Mouse (Mus musculus) layer of hippocampus, postnatal 14 days (tissue): ENCODE measurements at regions not wholly inside any gene's neighbourhood (a gene's known extent, or its start where the extent isn't known, plus 50 kb on each side); places are given as distances from the start of the nearest gene placed in this dataset.
A peak's percentile ranks its signal among the peaks of the same experiment; 100 is the strongest.

ENCODE experiments used
- DNase-seq, 2 experiments: peaks; one replicate each; pipeline ENCODE4 v3.0.0; 2021 to 2022; ENCODE audit warnings: low spot score in 2 of 2, mixed read lengths in 1 of 2

DNA sequence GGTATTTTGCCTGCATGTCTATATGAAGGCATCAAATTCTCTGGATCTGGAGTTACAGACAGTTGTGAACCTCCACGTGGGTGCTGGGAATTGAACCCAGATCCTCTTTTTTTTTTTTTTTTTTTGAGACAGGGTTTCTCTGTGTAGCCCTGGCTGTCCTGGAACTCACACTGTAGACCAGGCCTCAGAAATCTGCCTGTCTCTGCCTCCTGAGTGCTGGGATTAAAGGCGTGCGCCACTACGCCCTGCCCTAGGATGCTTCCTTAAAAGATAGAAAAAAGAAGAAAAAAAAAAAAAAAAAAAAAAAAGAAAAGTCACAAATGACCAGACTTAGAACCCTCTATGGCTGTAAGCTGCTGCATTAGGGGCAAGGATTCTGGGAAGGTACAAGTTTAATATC lies 111.6 kb downstream of the Sox2 start:
- no peak for DNase-seq

GRCm38 (mm10) chr3:34764559-34764958 lies 114.4 kb downstream of the Sox2 start:
- no peak for DNase-seq

- no peak for DNase-seq
Measured at GRCm38 (mm10) chr3:34765151-34765550, 114.9 kb downstream of the Sox2 start.

DNA sequence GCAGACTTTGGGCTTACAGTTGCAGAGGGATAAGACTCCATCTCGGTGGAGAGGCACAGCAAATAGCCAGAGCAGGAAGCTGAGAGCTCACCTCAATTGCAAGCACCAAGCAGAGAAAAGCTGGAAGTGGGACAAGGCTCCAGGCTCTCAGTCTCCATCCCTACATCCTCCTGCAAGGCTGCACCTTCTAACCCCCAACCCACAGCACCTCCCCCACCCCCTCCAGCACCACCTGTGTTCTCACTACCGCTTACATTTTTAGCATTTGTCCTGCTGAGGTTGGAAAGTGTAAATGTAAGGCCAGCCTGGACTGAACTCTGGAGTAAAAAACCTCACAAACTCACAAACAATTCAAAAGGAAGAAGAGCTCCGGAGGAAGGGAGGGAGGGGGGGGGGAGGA lies 119.6 kb downstream of the Sox2 start:
- no peak for DNase-seq

- no peak for DNase-seq
Measured at GRCm38 (mm10) chr3:34770271-34770670, 120.1 kb downstream of the Sox2 start.

DNA sequence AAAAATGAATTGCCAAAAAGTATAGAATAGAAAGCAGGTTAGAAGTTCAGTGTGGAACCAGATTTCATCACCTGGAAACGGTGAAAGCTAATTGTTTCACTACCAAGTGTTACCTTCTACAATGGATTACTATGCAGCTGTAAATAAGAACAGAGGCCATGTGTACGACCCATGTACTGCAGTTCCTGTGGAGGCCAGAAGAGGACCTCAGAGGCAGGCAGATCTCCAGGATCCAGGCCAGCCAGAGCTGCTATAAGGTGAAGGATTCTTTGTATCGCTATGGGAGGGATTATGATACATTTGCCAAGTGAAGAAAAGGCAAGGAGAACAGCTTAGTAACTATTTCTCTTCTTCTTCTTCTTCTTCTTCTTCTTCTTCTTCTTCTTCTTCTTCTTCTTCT lies 121.8 kb downstream of the Sox2 start:
- DNase-seq = no peak

- no peak for DNase-seq
Measured at GRCm38 (mm10) chr3:34773678-34774425, 123.6 kb downstream of the Sox2 start.

DNA sequence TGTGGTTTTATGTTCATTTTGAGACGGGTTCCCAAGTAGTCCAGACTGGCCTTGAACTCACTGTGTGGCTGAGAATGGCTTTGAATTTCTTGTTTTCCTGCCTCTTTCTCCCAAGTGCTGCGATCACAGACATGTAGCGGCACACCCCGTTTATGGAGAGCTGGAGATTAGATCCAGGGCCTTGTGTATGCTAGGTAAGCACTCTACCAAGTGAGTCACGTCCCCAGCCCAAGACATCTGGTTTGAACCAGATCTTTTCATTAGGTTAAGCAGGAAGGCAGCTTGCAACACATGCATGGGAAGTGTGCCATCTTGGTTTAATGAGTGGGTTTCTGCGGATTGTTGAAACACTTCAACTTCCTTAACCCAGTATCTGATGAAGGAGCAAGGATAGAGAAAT lies 131.6 kb downstream of the Sox2 start:
- no peak for DNase-seq

DNA sequence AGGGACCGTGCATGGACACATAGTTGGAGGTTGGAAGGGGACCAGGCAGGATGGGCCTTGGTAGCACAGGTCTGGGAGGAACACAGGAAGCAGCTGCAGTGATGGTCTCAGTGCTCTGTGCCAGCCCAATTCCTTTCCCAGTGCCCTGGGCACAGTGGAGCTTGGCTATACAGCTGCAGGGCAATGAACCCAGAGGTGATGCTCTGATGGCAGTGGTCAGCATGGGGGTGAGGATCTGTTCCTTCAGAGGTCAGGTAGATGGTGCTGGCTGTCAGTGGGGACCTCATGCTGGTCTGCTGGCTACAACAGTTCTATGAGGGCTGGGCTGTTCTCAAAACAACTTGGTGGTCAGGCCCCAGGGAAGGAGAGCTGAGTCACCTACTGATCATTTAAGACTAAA lies 133.2 kb downstream of the Sox2 start:
- no peak for DNase-seq

GRCm38 (mm10) chr3:34787211-34787610 lies 137.0 kb downstream of the Sox2 start:
- no peak for DNase-seq

DNA sequence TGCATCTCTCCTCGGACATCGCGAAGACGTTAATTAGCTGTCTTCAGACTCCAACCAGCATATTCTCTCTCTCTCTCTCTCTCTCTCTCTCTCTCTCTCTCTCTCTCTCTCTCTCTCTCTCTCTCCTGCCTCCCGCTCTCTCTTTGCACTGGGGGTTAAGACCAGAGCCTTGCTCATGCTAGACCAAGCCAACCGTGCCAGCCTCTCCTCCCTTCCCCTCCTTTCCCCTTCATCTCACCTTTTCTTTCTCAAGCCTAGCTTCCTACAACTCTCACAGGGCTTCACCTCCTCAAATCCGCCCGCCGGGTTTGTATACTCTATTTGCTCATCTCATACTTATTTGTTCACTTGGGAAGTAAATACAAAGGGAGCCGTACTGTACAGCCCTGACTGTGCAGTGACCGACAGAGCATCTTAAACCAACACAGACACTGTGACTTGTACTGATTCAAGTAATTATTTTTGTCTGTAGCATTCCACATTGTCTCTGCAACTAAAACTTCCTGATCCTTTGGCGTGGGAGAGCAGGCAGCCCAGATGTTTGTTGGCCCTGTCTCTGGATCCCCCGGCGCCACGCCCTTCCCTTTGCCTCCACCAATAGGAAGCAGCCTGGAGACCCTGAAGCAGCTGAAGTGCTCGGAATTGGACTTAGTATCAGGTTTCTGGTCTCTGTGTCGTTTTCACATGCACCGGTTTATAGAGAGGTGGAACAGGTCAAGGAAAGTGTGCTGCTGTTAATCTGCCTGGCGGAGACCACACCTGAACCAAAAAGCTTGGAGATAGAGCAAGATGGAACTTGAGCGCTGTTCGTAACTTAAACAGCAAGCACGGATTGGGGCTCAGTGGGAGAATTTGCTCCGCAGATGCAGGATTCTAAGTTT lies 145.1 kb downstream of the Sox2 start:
- DNase-seq = no peak

DNA sequence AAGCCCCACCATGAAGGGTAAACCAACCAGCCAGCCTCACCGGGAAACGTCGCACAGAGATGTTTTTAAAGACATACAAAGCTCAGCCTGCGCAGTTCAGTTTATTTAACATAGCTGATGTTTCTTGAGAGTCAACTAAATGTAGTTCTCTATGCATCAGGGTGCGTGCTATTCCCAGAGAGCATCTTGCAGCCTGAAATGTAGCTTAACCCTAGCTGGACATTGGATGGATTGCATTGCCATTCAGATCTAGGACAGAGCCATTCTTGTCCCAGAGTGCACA lies 145.7 kb downstream of the Sox2 start:
- DNase-seq = no peak

GRCm38 (mm10) chr3:34808833-34809232 lies 158.6 kb downstream of the Sox2 start:
- DNase-seq = no peak

DNA sequence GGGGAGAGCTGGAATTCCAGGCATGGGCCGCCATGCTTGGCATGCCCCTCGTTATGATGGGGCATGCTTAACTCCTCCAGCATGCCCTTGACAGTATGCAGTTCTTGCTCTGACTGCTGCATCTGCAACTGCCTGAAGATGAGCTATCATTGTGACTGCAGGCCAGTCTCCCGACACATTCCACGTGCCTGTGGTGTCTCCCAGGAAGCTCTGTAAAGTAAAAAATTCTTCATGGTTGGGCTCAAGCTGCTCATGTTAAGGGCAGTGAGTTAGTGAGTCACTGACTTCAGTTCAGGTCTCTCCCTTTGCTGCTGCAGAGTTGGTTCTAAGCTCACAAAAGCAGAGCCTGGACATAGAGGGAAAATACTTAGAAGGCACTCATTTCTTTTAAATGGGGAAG lies 161.5 kb downstream of the Sox2 start:
- DNase-seq = no peak

DNA sequence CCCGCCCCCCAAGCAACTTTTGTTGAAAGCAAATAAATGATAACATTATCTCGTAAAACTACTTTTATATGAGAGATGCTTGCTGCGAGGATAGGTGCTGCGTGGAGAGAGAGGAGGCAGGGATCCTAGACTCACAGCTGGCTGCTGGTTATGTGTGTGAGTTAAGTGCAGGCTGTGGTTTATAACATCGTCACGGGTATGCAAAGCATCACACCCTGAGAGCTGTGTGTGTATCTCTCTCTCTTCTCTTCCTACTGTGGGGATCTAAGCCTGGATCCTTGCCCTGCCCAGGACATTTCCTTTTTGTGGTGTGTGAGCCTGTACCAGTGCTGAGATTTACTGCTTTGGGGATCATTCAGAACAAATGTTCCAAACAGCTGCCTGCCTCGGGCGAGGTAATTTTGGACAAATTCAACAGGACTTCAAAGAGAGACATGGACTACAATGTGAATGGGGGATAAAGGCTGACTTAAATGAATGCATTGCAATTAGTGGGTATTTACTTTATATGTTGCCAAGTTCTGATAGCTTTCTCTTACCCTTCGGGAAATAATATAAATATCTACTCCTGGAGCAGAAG lies 162.9 kb downstream of the Sox2 start:
- DNase-seq = no peak

- DNase-seq = no peak
Measured at GRCm38 (mm10) chr3:34825036-34825435, 174.8 kb downstream of the Sox2 start.

GRCm38 (mm10) chr3:34826396-34826795 lies 176.2 kb downstream of the Sox2 start:
- DNase-seq = no peak

DNA sequence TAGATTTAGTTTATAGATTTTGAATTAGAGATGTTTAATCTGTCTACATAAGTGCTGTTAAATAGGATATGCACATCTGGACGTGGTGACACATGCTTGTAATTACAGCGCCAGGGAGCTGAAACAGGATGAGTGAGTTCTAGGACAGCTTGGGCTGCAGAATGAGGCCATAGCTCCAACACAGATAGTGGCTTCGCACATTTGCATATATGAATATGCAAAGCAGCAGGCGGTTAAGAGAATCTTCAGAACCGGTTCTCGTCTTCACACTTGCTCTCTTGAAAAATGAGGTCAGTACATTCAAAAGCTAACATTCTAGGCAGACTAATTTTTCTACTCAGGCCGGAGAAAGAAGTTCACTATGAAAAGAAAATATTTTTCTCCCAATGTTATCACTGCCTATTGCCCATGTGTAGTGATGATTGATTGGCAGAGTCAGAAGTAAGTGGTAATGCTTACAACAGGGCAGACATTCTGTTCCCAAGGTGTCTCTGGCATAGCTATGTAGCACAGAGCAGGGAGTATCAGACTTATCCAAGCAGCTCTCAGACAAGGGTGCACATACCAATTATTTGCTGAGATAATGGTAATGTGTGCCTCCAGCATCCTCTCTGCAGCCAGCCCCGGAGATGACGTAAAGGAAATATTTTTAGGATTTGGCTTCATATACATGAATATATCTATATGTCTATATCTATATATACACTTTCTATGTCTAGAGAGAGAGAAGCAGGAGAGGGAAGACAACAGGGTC lies 178.4 kb downstream of the Sox2 start:
- no peak for DNase-seq

GRCm38 (mm10) chr3:34836741-34837267 lies 186.6 kb downstream of the Sox2 start:
- DNase-seq = no peak

DNA sequence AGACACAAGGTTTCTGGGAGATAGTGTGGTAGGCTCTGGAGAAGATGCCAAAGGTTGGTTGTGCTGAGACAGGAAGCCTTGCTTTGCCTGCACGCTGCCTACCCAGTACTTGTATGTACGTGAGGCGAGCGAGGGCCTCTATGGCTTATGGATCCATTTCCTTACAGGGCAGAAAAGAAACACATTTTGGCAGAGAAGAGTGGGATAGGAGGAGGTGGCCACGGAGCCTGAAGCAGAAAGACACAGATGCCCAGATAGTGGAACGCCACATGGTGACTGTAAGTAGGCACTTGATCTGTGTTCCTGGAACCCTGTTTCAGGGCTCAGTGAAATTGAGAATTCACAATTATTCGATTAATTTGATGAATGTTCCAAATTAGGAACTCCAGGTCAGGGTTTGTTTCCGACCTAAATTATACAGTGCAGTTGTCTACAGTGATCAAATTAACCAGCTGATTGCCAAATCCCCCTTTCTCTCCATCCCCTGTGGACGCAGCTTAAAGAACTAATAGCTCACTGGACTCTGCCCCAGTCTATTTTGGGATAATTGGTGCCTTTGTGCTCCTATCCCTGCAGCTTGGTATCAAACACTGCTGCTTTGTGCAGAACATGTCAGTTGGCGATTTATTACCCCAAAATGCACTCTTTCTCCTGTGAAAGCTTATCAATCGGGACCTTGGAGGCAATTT lies 187.6 kb downstream of the Sox2 start:
- DNase-seq = peak; percentile 13
